Mouse (Mus musculus): ENCODE measurements at regions not wholly inside any gene's neighbourhood (a gene's known extent, or its start where the extent isn't known, plus 50 kb on each side); places are given as distances from the start of the nearest gene placed in this dataset.

DNA sequence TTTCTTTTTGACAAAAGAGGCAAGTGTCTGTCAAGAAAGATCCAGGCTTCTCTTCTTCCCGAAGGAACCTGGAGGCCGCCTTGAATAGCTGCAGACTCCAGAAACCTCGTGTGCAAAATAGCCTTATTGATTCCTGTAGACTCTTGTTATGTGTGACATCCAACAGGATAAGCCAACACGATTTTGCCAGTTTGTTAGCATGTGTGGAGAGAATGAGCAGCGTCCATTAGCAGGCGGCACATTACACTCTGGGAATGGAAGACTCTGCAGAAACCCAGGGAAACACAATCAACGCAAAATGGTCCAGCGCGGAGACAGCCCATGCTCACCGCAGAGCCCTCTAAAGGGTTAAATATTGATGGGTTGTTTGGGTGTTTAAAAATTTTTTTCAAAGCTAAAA is 1014.9 kb downstream of the Adgrl2 start:
- no peak for TF ChIP-seq CTCF (IDR thresholded peaks at IDR 0.05; ENCODE audit: borderline replicate concordance, insufficient read depth, low read length)
- TF ChIP-seq POLR2A (IDR thresholded peaks at IDR 0.05; ENCODE audit: low read depth, low read length) = no peak

Data from embryonic fibroblast, embryonic 13.5 days (primary cell).